Mouse (Mus musculus) neural tube, embryonic 13.5 days (tissue): ENCODE measurements around the gene Catsper2. TPM values are rescaled to one million over a fixed set of nuclear protein-coding genes. Genes with fewer than 3 reads are reported as not detected.

Experiments used
- ATAC-seq: fragments of 200-750 bp; cut with Nextera tagmentation; 2 replicates; pipeline ENCODE4 v1.8.0; 2017; ENCODE audit warnings: low read depth, mild to moderate bottlenecking, moderate TSS enrichment, moderate library complexity
- H3K27ac ChIP-seq: fragments of 300-500 bp; sonication (generic); replicated peaks from 2 replicates; pipeline ENCODE4 v1.5.1; 2015; ENCODE audit warnings: moderate library complexity, mild to moderate bottlenecking, inconsistent platforms
- H3K27me3 ChIP-seq: fragments of 300-500 bp; sonication (generic); 2 replicates; pipeline ENCODE4 v1.6.1; 2015; ENCODE audit warnings: mild to moderate bottlenecking, inconsistent platforms
- H3K36me3 ChIP-seq: fragments of 300-500 bp; sonication (generic); 2 replicates; pipeline ENCODE4 v1.6.1; 2015; ENCODE audit warnings: mild to moderate bottlenecking, inconsistent platforms
- H3K4me1 ChIP-seq: fragments of 300-500 bp; sonication (generic); replicated peaks from 2 replicates; pipeline ENCODE4 v1.6.1; 2015; ENCODE audit warnings: inconsistent platforms
- H3K4me2 ChIP-seq: fragments of 300-500 bp; sonication (generic); 2 replicates; pipeline ENCODE4 v1.6.1; 2015; ENCODE audit warnings: inconsistent platforms, mild to moderate bottlenecking, moderate library complexity
- H3K4me3 ChIP-seq: fragments of 300-500 bp; sonication (generic); 2 replicates; pipeline ENCODE4 v1.5.1; 2015; ENCODE audit warnings: mild to moderate bottlenecking, inconsistent platforms
- H3K9ac ChIP-seq: fragments of 300-500 bp; sonication (generic); 2 replicates; pipeline ENCODE4 v1.6.1; 2015; ENCODE audit warnings: moderate library complexity, mild to moderate bottlenecking, inconsistent platforms
- H3K9me3 ChIP-seq: fragments of 300-500 bp; sonication (generic); 2 replicates; pipeline ENCODE4 v1.6.1; 2016; ENCODE audit warnings: inconsistent platforms
- WGBS: fragments of 180-500 bp; shearing (Covaris S2); methylation state at CpG from one replicate; pipeline ENCODE4 v1.1.7; 2015; 5-methylcytosine and 5-hydroxymethylcytosine counted together
- polyA plus RNA-seq: library from polyadenylated mRNA; unstranded; fragments of >200 nt; fragmentation: Nextera tagmentation; extraction: Ambion mirVana; gene quantifications from 2 replicates; pipeline ENCODE4 v1.2.1, GENCODE M21; 2015

The Catsper2 gene
- polyA plus RNA-seq, 1 experiment from 2014 or later: 4.8 TPM

DNA sequence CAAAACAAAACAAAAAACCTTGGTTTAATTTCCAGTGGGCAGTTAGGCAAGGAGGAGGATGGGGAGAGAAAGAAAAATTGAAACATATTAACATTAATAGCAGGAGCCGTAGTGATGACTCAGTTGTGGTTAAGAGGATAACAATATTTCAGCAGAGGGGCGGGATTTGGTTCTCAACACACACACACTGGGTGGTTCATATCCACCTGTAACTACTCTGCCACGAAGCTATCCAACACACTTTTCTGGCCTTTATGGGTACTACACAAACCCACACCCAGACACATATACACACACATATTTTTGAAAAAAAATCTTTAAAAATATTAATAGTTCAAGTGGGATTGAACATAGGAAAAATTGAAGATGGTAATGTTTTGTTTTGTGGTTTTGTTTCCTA, 33.4 kb upstream of the Catsper2 start:
- Histone ChIP-seq H3K36me3 (peaks cover 6% of the 10 kb centered on the region), H3K27ac (no peak overlapping the region), H3K4me3 (no peak overlapping the region), H3K9me3 (no peaks in the 10 kb centered on the region), H3K4me2 (no peak overlapping the region), H3K4me1 (peaks cover 38% of the 10 kb centered on the region), H3K27me3 (peaks cover 18% of the 10 kb centered on the region), H3K9ac (no peak overlapping the region)
- 88% methylated on average over 3 of the region's 3 CpGs for WGBS
- ATAC-seq: no peak

DNA sequence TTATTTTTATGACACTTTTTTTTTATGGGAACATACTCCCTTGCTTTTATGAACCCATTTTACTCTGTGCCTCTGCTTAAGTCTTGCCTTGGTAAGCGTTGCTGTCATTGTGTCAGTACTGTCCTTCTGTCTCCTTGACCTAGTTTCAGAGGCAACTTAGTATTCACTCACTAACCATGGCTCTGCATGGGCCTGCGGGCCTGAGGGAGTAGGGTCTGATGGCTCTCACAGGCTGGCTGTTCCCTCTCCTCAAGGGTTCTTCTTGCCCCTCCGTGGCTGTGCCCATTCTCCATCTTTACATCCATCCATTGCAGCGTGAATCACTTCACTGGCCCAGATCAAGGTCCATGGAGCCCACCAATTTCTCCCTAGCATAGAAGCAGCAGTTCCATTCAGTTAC, 32.9 kb upstream of the Catsper2 start:
- peaks cover 41% of the 10 kb centered on the region for H3K4me1 ChIP-seq
- no peaks in the 10 kb centered on the region for H3K9me3 ChIP-seq
- H3K9ac ChIP-seq: no peak overlapping the region
- H3K36me3 ChIP-seq: peaks cover 4% of the 10 kb centered on the region
- ATAC-seq: no peak
- no peak overlapping the region for H3K4me2 ChIP-seq
- no peak overlapping the region for H3K4me3 ChIP-seq
- 86% methylated on average over 4 of the region's 4 CpGs for WGBS
- no peak overlapping the region for H3K27ac ChIP-seq
- peaks cover 23% of the 10 kb centered on the region for H3K27me3 ChIP-seq

DNA sequence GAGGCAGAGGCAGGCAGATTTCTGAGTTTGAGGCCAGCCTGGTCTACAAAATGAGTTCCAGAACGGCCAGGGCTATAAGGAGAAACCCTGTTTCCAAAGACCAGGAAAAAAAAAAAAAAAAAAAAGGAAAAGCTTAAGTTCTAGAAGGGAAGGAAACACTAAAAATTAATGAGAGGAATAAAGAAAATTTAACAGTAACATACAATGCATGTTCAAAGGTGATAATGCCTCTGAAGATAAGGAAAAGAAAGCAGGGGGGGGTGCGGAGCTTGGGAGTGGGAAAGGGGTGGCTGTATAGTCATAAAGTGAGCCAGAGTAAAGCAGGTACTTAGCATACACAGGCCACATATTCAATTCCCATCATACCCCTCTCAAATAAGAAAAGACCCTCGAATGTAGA, 31.5 kb upstream of the Catsper2 start:
- Histone ChIP-seq H3K4me2 (no peak overlapping the region), H3K36me3 (0 out of 2 replicates have a peak, but pooled peaks cover 2% of the 10 kb centered on the region), H3K9ac (no peak overlapping the region), H3K4me3 (no peak overlapping the region), H3K9me3 (no peaks in the 10 kb centered on the region), H3K4me1 (peaks cover 28% of the 10 kb centered on the region), H3K27me3 (peaks cover 35% of the 10 kb centered on the region), H3K27ac (no peak overlapping the region)
- ATAC-seq: no peak
- WGBS: 88% methylated on average over 3 of the region's 3 CpGs

DNA sequence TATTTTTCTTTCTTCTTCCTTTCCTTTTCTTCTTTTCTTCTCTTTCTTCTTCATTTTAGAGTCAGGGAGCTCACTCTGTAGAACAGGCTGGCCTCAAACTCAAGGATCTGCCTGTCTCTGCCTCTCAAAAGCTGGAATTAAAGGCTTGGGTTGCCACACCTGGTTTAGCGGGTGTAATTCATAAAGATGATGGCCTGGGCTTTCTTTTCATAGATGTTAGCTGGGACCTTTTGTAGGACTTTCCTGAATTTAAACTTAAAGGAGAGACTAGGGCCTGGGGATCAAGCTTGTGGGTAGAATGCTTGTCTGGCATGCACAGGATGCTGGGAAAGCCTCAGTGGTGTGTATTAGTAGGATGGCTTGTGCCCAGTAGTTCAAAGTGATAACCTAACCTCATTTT, 30.6 kb upstream of the Catsper2 start, which contains the start of gene Ell3:
TSS of gene Ell3 (minus strand) at position 101 of the 400 bp plus-strand sequence.
- peak within 1 kb of the TSS; percentile 58 for H3K4me2 ChIP-seq
- no peaks in the 10 kb centered on the region for H3K9me3 ChIP-seq
- ATAC-seq: no peak
- H3K27me3 ChIP-seq: peaks cover 41% of the 10 kb centered on the region
- 0 out of 2 replicates have a peak within 1 kb of the TSS, but pooled peaks have one; percentile 33 for H3K4me3 ChIP-seq
- 91% methylated on average over 1 of the region's 1 CpGs for WGBS
- no peak within 1 kb of the TSS for H3K9ac ChIP-seq
- no peak within 1 kb of the TSS for H3K27ac ChIP-seq
- H3K4me1 ChIP-seq: peaks cover 26% of the 10 kb centered on the region
- H3K36me3 ChIP-seq: peaks cover 11% of the 10 kb centered on the region

DNA sequence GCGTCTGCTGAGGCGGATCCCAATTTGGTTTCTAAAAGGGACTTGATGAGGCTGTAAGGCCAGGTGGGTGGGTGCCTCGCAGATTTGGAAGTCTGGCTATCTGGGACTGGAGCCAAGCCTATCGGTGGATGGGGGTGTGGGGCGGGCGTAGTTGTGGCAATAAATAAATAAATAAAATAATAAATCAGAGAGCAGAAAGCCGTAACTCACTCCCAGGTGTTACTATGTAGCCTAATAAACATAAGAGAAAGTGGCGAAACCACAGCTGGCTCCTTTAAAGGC, 29.4 kb upstream of the Catsper2 start:
- Histone ChIP-seq H3K9ac (peak overlapping the region; percentile 22; the same call in 1 of the 2 replicates), H3K4me1 (peaks cover 20% of the 10 kb centered on the region), H3K36me3 (peaks cover 23% of the 10 kb centered on the region), H3K9me3 (no peaks in the 10 kb centered on the region), H3K4me2 (peak overlapping the region; percentile 58), H3K4me3 (peak overlapping the region; percentile 33), H3K27ac (no peak overlapping the region), H3K27me3 (peaks cover 41% of the 10 kb centered on the region)
- 7% methylated on average over 8 of the region's 8 CpGs for WGBS
- no peak for ATAC-seq

DNA sequence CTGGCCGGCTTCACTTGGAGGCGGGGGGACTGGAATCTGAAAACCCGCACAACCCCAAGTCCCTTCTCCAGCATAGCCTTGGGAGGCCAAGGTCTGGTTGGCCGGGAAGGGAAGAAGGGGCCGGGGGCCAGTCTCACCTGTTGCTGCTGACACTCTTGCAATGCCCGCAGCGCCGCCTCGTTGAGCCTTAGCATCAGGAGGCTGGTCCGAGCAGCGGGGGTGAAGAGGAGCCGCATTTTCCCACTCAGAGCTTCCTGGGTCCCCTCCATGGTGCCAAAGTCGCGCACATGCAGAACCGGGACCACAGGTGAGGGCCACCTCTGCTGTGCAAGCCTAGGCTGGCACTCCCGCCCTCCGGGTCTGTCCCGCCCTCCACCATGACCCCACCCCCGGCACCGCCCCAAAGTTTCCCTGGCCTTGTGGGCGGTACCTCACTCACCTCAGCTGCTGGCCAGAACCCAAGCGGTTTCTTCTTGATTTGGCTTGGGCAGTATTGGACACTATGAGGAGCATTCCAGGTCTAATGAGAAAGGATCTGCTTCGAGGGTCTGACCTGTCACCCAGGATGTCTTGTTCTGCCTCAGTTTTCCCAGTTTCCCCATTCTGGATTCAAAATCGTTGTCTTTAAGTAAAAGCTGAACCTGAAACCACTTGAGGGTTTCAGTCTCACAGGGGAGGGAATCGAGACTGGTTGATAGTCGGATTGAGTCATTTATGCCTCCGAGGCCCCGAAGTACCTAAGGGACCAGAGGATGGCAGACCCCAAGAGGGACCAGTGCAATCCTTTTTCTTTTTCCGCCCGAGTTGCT, 28.9 kb upstream of the Catsper2 start:
- Histone ChIP-seq H3K9ac (peak overlapping the region; percentile 22), H3K4me3 (peak overlapping the region; percentile 33), H3K9me3 (no peaks in the 10 kb centered on the region), H3K4me2 (peak overlapping the region; percentile 58), H3K27me3 (peaks cover 41% of the 10 kb centered on the region), H3K36me3 (peaks cover 28% of the 10 kb centered on the region), H3K4me1 (peaks cover 17% of the 10 kb centered on the region), H3K27ac (no peak overlapping the region)
- WGBS: 2% methylated on average over 30 of the region's 30 CpGs
- no peak for ATAC-seq

DNA sequence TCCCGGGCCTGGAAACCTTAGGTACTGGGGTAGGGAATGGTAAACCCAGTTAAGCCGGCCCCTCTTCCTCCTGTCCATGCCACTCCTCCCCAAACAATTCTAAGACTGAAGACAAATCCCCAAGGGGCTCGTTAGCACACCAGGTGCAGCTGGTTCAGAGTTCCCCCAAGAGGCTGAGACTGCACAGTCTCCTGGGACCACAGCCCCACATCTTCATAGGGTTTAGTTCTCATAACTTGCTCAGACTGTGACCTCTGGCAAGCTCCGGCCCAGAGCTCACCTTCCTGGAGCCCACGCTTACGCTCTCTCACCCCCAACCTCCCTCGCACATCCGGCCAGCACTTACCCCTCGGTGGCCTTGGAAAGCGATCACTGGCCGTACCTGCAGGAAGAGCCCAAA, 28.2 kb upstream of the Catsper2 start:
- peaks cover 17% of the 10 kb centered on the region for H3K4me1 ChIP-seq
- peak overlapping the region; percentile 33 for H3K4me3 ChIP-seq
- peak overlapping the region; percentile 22; the same call in 1 of the 2 replicates for H3K9ac ChIP-seq
- H3K36me3 ChIP-seq: peaks cover 35% of the 10 kb centered on the region
- H3K9me3 ChIP-seq: no peaks in the 10 kb centered on the region
- peaks cover 41% of the 10 kb centered on the region for H3K27me3 ChIP-seq
- WGBS: 12% methylated on average over 11 of the region's 11 CpGs
- no peak overlapping the region for H3K27ac ChIP-seq
- no peak for ATAC-seq
- peak overlapping the region; percentile 58 for H3K4me2 ChIP-seq

DNA sequence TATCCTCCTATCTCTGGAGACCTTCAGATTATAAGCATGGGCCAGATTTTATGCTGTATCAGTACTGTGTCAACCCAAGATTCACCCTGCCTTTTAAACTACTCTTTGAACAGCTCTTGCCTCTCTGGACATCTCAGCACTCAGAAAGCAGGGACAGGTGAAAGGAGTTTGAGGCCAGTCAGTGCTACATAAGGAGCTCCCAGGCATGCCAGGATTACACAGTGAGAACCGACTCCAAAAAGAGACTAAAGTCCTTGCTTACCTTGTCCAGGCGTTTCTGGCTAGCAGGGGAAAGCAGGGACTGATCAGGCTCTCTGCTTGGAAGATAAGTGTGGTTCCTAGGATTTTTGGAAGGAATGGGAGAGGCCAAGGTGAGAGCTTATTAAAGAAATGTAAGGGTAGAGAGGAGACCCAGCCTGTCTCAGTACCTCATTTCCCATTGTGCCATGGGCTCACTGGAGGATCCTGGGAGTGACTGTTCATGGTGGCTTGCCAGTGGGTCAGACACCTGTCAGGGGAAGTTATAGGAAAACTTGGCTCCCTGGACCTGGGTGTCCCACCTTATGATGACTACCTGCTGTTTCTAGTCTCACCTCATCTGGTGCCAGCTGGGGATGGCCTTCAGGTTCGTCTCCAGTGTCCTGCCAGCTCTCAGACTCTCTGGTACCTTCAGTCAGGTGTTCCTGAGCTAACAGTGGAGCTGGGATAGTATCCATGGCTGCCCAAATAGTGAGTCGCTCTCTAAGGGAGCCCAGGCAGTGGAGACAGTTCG, 27.4 kb upstream of the Catsper2 start:
- Histone ChIP-seq H3K9me3 (no peaks in the 10 kb centered on the region), H3K4me3 (no peak overlapping the region), H3K27ac (no peak overlapping the region), H3K9ac (no peak overlapping the region), H3K36me3 (peaks cover 40% of the 10 kb centered on the region), H3K4me2 (no peak overlapping the region), H3K4me1 (peaks cover 17% of the 10 kb centered on the region), H3K27me3 (peaks cover 41% of the 10 kb centered on the region)
- WGBS: 61% methylated on average over 5 of the region's 5 CpGs
- ATAC-seq: no peak

DNA sequence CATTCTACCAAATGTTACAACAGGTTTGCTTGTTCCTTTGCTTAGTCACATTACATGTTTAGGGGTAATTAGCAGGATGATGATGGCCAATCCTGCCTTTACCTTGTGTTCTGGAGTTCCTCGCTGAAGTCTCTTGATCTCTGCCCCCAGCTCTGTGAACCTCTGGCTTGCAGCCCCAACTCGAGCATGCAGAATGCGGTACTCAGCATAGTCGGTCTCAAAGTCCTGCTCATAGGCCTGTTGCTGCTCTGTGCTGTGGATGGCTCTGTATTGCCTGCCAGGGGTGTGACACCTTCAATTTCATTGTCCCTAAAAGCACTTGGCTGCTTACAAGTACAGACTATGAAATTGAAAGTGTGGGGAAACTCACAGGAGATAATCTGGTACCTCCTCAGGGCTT, 26.2 kb upstream of the Catsper2 start:
- Histone ChIP-seq H3K9me3 (no peaks in the 10 kb centered on the region), H3K36me3 (peaks cover 53% of the 10 kb centered on the region), H3K4me1 (peaks cover 17% of the 10 kb centered on the region), H3K4me2 (no peak overlapping the region), H3K27ac (no peak overlapping the region), H3K4me3 (no peak overlapping the region), H3K9ac (no peak overlapping the region), H3K27me3 (peaks cover 41% of the 10 kb centered on the region)
- no peak for ATAC-seq
- 69% methylated on average over 4 of the region's 4 CpGs for WGBS

DNA sequence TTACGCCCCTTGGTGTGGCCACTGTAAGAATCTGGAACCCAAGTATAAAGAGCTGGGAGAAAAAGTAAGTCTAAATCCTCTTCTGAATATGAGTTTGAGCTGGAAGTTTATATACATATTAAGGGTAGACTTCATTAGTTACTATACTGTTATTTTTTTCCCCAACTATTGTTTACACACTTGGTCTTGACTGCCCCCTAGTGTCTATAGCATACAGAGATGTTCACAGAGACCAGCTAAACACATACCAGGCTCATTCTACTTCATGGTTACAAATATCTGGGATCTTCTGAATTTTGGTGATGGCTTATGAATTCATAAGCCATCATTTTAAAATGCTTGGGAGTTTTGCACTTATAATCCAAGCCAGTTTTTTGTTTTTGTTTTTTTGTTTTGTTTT, 21.3 kb upstream of the Catsper2 start:
- Histone ChIP-seq H3K27ac (no peak overlapping the region), H3K9ac (no peak overlapping the region), H3K4me1 (no peaks in the 10 kb centered on the region), H3K27me3 (0 out of 2 replicates have a peak, but pooled peaks cover 3% of the 10 kb centered on the region), H3K36me3 (peaks cover 96% of the 10 kb centered on the region), H3K4me2 (no peak overlapping the region), H3K9me3 (no peaks in the 10 kb centered on the region), H3K4me3 (no peak overlapping the region)
- whole genome bisulfite sequencing: 97% methylated on average over 1 of the region's 1 CpGs
- no peak for ATAC-seq

DNA sequence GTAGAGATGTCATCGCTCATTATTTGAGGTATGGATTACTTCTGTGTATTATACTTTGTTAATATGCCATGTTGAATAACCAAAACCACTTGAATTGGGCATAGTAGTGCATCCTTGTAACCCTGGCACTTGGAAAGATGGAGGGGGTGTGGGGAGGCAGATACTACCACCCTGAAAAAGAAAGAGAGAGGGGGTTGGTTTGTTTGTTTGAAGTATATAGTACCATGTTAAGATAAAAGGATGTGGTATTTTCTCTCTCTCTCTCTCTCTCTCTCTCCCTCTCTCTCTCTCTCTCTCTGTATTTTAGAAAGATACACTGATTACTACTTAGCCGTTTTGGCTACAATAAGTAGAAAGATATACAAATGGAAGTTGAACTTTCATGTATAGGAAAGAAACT, 12.3 kb upstream of the Catsper2 start:
- Histone ChIP-seq H3K9me3 (no peaks in the 10 kb centered on the region), H3K27ac (no peak overlapping the region), H3K36me3 (peaks cover 85% of the 10 kb centered on the region), H3K4me1 (no peaks in the 10 kb centered on the region), H3K4me2 (no peak overlapping the region), H3K9ac (no peak overlapping the region), H3K27me3 (no peaks in the 10 kb centered on the region), H3K4me3 (no peak overlapping the region)
- 93% methylated on average over 2 of the region's 2 CpGs for WGBS
- ATAC-seq: no peak

DNA sequence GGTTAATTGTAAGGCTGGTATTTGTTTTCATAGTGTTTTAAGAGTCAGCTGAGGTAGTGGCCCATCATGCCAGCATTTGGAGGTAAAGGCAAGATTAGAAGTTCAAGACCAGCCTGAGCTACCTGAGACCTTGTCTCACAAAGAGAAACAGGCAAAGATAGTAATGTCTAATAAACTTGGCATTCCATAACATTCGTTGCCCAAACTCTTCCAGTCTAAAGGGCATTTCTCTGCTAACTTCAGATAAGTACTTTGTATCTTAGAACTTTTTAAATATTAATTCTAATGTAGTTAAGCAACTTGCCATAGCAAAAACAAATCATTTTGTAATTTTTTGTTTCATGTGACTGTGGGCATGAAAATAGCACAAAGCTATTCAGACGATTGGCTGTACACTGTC, 9.6 kb upstream of the Catsper2 start:
- no peak overlapping the region for H3K4me3 ChIP-seq
- 96% methylated on average over 2 of the region's 2 CpGs for WGBS
- no peak for ATAC-seq
- H3K4me1 ChIP-seq: peaks cover 9% of the 10 kb centered on the region
- peaks cover 72% of the 10 kb centered on the region for H3K36me3 ChIP-seq
- no peaks in the 10 kb centered on the region for H3K27me3 ChIP-seq
- no peaks in the 10 kb centered on the region for H3K9me3 ChIP-seq
- H3K4me2 ChIP-seq: no peak overlapping the region
- H3K27ac ChIP-seq: no peak overlapping the region
- H3K9ac ChIP-seq: no peak overlapping the region
